Mouse (Mus musculus): ENCODE results near the gene Galns. TPM values are rescaled to one million over a fixed set of nuclear protein-coding genes. Genes with fewer than 3 reads are reported as not detected.
A peak's percentile ranks its signal among the peaks of the same experiment; 100 is the strongest.

Gene Galns
- polyA plus RNA-seq, 1 experiment from 2014 or later = 6.2 TPM

DNA sequence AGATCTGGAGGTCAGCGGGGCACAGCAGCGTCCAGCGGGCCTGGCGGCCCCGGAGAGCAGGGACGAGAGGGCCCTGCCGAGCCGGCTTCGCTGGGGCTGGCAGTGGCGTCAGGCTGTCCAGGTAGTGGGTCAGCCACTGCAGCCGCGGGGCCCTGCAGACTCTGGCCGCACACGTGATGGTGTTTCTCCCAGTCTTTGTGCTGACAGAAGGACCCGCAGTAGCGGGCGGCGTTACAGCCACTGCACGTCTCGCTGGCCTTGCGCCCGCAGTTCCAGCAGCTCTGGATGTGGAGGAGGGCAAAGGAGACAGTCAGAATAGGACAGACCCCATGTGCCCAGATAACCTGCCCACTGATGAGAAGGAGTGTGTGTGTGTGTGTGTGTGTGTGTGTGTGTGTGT is 19.4 kb upstream of the Galns start:
- H3K27me3 ChIP-seq (replicated peaks) = no peaks in the 10 kb centered on the region
- no peak overlapping the region for H3K4me3 ChIP-seq
- H3K4me2 ChIP-seq (replicated peaks) = no peak overlapping the region; the same call in 1 of the 2 replicates
- no peaks in the 10 kb centered on the region for H3K9me3 ChIP-seq
- H3K27ac ChIP-seq = no peak overlapping the region
- WGBS = 72% methylated on average over 22 of the region's 22 CpGs
- no peaks in the 10 kb centered on the region; the same call in 1 of the 2 replicates for H3K4me1 ChIP-seq
- no peak for ATAC-seq (ENCODE audit: low FRiP score, low read depth)
- H3K36me3 ChIP-seq = peaks cover 45% of the 10 kb centered on the region
- no peak overlapping the region for H3K9ac ChIP-seq

- Histone ChIP-seq H3K4me3 (no peak overlapping the region), H3K27ac (no peak overlapping the region), H3K9ac (no peak overlapping the region), H3K9me3 (no peaks in the 10 kb centered on the region), H3K27me3 (replicated peaks) (no peaks in the 10 kb centered on the region), H3K4me1 (no peaks in the 10 kb centered on the region; the same call in 1 of the 2 replicates), H3K4me2 (replicated peaks) (no peak overlapping the region), H3K36me3 (peaks cover 32% of the 10 kb centered on the region)
- WGBS = 32% methylated on average over 10 of the region's 10 CpGs
- no peak for ATAC-seq (ENCODE audit: low FRiP score, low read depth)
Observed at GRCm38 (mm10) chr8:122629388-122629787, 18.1 kb upstream of the Galns start.

GRCm38 (mm10) chr8:122626896-122627295 is 15.6 kb upstream of the Galns start:
- no peaks in the 10 kb centered on the region; the same call in 1 of the 2 replicates for H3K4me1 ChIP-seq
- 82% methylated on average over 2 of the region's 2 CpGs for WGBS
- no peak overlapping the region for H3K9ac ChIP-seq
- no peaks in the 10 kb centered on the region for H3K27me3 ChIP-seq (replicated peaks)
- peaks cover 16% of the 10 kb centered on the region for H3K36me3 ChIP-seq
- H3K27ac ChIP-seq = no peak overlapping the region
- no peak overlapping the region for H3K4me2 ChIP-seq (replicated peaks)
- no peak for ATAC-seq (ENCODE audit: low FRiP score, low read depth)
- no peaks in the 10 kb centered on the region for H3K9me3 ChIP-seq
- no peak overlapping the region for H3K4me3 ChIP-seq

DNA sequence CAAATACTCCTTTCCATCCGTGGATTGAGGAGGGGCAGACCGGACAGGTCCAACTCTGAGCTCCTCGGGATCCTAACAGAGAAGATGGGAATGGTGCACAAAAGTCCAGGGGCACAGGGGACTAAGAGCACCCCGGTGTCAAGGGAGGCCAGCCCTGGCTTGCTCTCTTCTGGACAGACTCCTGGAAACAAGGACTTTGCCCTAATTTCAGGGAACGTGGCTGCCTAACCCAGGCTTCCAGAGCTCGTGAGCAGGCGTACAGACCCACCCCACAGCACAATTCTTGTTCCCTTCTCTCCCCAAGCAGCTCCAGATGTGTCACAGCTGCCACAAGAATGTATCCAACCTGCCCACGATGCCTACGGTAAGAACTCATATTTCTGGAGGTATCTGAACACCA is 14.5 kb upstream of the Galns start:
- 86% methylated on average over 9 of the region's 9 CpGs for WGBS

GRCm38 (mm10) chr8:122624653-122625052 is 13.4 kb upstream of the Galns start:
- ATAC-seq (ENCODE audit: low FRiP score, low read depth) = no peak
- Histone ChIP-seq H3K9me3 (no peaks in the 10 kb centered on the region), H3K27ac (no peak overlapping the region), H3K36me3 (peaks cover 7% of the 10 kb centered on the region; the same call in 1 of the 2 replicates), H3K4me3 (no peak overlapping the region), H3K27me3 (replicated peaks) (no peaks in the 10 kb centered on the region), H3K4me1 (peaks cover 11% of the 10 kb centered on the region), H3K4me2 (replicated peaks) (no peak overlapping the region), H3K9ac (no peak overlapping the region)
- 73% methylated on average over 5 of the region's 5 CpGs for WGBS

More for the DNA sequence above, 14.5 kb upstream of the Galns start:
- H3K27ac ChIP-seq = no peak overlapping the region
- H3K4me2 ChIP-seq (replicated peaks) = no peak overlapping the region
- H3K9me3 ChIP-seq = no peaks in the 10 kb centered on the region
- H3K4me3 ChIP-seq = no peak overlapping the region
- no peak for ATAC-seq (ENCODE audit: low FRiP score, low read depth)
- H3K27me3 ChIP-seq (replicated peaks) = no peaks in the 10 kb centered on the region
- no peaks in the 10 kb centered on the region; the same call in 1 of the 2 replicates for H3K4me1 ChIP-seq
- peaks cover 14% of the 10 kb centered on the region for H3K36me3 ChIP-seq
- no peak overlapping the region for H3K9ac ChIP-seq

DNA sequence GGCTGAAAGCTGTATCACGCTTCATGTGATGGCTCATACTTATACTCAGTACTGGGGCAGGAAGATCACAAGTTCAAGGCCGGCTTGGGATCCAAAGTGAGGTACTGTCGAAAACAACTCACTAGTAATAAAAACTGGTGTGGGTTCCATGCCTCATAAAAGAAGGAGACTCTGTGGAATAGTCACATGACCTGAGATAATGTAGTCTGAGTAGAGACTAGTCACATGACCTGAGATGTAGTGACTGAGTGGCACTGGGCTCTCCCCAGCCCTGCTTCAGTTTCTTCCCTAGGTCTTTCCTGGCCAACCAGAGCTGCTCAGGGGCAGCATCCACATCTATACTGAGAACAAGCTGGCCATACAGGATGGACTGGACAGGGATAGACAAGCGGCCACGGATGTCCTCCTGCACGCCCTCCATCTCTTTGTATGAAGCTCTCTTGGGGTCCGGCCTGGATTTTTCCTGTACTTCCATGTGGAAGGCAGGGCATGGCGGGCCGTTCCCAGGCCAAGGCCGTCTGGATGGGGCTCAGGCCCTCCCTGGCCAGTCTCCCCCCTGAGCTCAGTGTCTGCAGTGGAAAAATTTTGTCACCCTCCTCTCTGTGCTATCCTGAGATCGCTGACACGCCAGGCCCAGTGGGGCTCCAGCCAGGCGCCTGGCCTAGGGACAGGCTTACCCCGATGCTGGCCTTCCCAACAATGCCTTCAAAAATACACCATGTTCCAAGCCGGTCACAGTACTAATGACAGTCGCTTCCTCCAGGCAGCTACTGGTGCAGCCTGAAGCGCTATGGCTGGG is 12.8 kb upstream of the Galns start:
- no peak overlapping the region for H3K27ac ChIP-seq
- H3K9ac ChIP-seq = no peak overlapping the region
- peaks cover 14% of the 10 kb centered on the region for H3K4me1 ChIP-seq
- no peak overlapping the region for H3K4me3 ChIP-seq
- peaks cover 4% of the 10 kb centered on the region; the same call in 1 of the 2 replicates for H3K36me3 ChIP-seq
- no peaks in the 10 kb centered on the region for H3K9me3 ChIP-seq
- no peak overlapping the region for H3K4me2 ChIP-seq (replicated peaks)
- ATAC-seq (ENCODE audit: low FRiP score, low read depth) = no peak
- no peaks in the 10 kb centered on the region for H3K27me3 ChIP-seq (replicated peaks)
- WGBS = 87% methylated on average over 17 of the region's 17 CpGs

- no peak within 1 kb of the TSS for H3K9ac ChIP-seq
- peaks cover 19% of the 10 kb centered on the region for H3K4me1 ChIP-seq
- no peaks in the 10 kb centered on the region for H3K27me3 ChIP-seq (replicated peaks)
- H3K4me2 ChIP-seq (replicated peaks) = no peak within 1 kb of the TSS
- 78% methylated on average over 6 of the region's 6 CpGs for WGBS
- H3K36me3 ChIP-seq = no peaks in the 10 kb centered on the region
- H3K9me3 ChIP-seq = no peaks in the 10 kb centered on the region
- H3K4me3 ChIP-seq = no peak within 1 kb of the TSS
- ATAC-seq (ENCODE audit: low FRiP score, low read depth) = no peak
- H3K27ac ChIP-seq = no peak within 1 kb of the TSS
Observed at GRCm38 (mm10) chr8:122622727-122623126, 11.5 kb upstream of the Galns start, which contains the start of gene Pabpn1l. TSS of gene Pabpn1l (minus strand) at chr8:122622739.

- Histone ChIP-seq H3K9me3 (no peaks in the 10 kb centered on the region), H3K36me3 (no peaks in the 10 kb centered on the region; the same call in 1 of the 2 replicates)
Observed at GRCm38 (mm10) chr8:122620446-122620845, 9.2 kb upstream of the Galns start.

GRCm38 (mm10) chr8:122618660-122619378 is 7.6 kb upstream of the Galns start:
- Histone ChIP-seq H3K4me3 (no peak overlapping the region), H3K9me3 (no peaks in the 10 kb centered on the region), H3K27me3 (replicated peaks) (no peaks in the 10 kb centered on the region), H3K27ac (no peak overlapping the region), H3K36me3 (no peaks in the 10 kb centered on the region; the same call in 1 of the 2 replicates), H3K9ac (no peak overlapping the region), H3K4me2 (replicated peaks) (no peak overlapping the region), H3K4me1 (peaks cover 19% of the 10 kb centered on the region)
- no peak for ATAC-seq (ENCODE audit: low FRiP score, low read depth)
- 79% methylated on average over 6 of the region's 6 CpGs for WGBS

More at GRCm38 (mm10) chr8:122620446-122620845, 9.2 kb upstream of the Galns start:
- no peak overlapping the region for H3K27ac ChIP-seq
- 40% methylated on average over 5 of the region's 5 CpGs for WGBS
- no peak overlapping the region for H3K4me2 ChIP-seq (replicated peaks)
- peaks cover 19% of the 10 kb centered on the region for H3K4me1 ChIP-seq
- no peak overlapping the region for H3K4me3 ChIP-seq
- no peak overlapping the region for H3K9ac ChIP-seq
- no peak for ATAC-seq (ENCODE audit: low FRiP score, low read depth)
- no peaks in the 10 kb centered on the region for H3K27me3 ChIP-seq (replicated peaks)

- no peak overlapping the region for H3K4me3 ChIP-seq
- H3K27me3 ChIP-seq (replicated peaks) = no peaks in the 10 kb centered on the region
- H3K9ac ChIP-seq = no peak overlapping the region
- H3K36me3 ChIP-seq = no peaks in the 10 kb centered on the region; the same call in 1 of the 2 replicates
- 41% methylated on average over 5 of the region's 7 CpGs for WGBS
- H3K27ac ChIP-seq = no peak overlapping the region
- no peak overlapping the region for H3K4me2 ChIP-seq (replicated peaks)
- ATAC-seq (ENCODE audit: low FRiP score, low read depth) = 0 out of 2 replicates have a peak, but pooled peaks have one; percentile 39
- H3K4me1 ChIP-seq = peaks cover 19% of the 10 kb centered on the region
- no peaks in the 10 kb centered on the region for H3K9me3 ChIP-seq
Observed at GRCm38 (mm10) chr8:122617947-122618546, 6.8 kb upstream of the Galns start.

- Histone ChIP-seq H3K4me2 (replicated peaks) (no peak overlapping the region), H3K9ac (0 out of 2 replicates have a peak overlapping the region, but pooled peaks have one; percentile 21), H3K36me3 (no peaks in the 10 kb centered on the region; the same call in 1 of the 2 replicates), H3K27me3 (replicated peaks) (no peaks in the 10 kb centered on the region), H3K4me1 (peaks cover 32% of the 10 kb centered on the region), H3K9me3 (no peaks in the 10 kb centered on the region), H3K4me3 (no peak overlapping the region), H3K27ac (no peak overlapping the region)
- ATAC-seq (ENCODE audit: low FRiP score, low read depth) = no peak
- 75% methylated on average over 9 of the region's 9 CpGs for WGBS
Observed at GRCm38 (mm10) chr8:122616181-122616905, 5.1 kb upstream of the Galns start.

All from neural tube, embryonic 12.5 days (tissue).